Mouse (Mus musculus) thymus, adult 2 months (tissue): Measurements from ENCODE around the gene Elavl3.

Experiments used
- CTCF ChIP-seq: fragments of 200-500 bp; IDR thresholded peaks from 2 replicates; pipeline ENCODE4 v1.5.1; 2012; ENCODE audit warnings: mild to moderate bottlenecking, control low read depth, low read length, moderate library complexity, borderline replicate concordance; ENCODE audit not compliant: control insufficient read depth, poor library complexity, insufficient read depth; ENCODE audit errors: extremely low read depth
- POLR2A ChIP-seq: fragments of 200-500 bp; IDR thresholded peaks from 2 replicates; pipeline ENCODE4 v1.6.1; 2012; ENCODE audit warnings: mild to moderate bottlenecking, low read length, control low read depth, moderate library complexity; ENCODE audit not compliant: control insufficient read depth, poor library complexity, insufficient read depth; ENCODE audit errors: extremely low read depth

GRCm38 (mm10) chr9:22047329-22047728, 4.5 kb downstream of the Elavl3 start:
- TF ChIP-seq CTCF (no peak), POLR2A (no peak)
